Mouse (Mus musculus) thymus, postnatal 25 days (tissue): Measurements from ENCODE around the gene Zfp512b.
A peak's percentile ranks its signal among the peaks of the same experiment; 100 is the strongest.

Experiments
- DNase-seq: peaks from one replicate; pipeline ENCODE4 v3.0.0; 2022

Zfp512b gene

GRCm38 (mm10) chr2:181592231-181593041 lies at the start of gene Zfp512b:
Gene Zfp512b, minus strand, starts transcription at chr2:181592803.
- peak; percentile 77 for DNase-seq

- DNase-seq: no peak
These were observed 43.3 kb upstream of the Zfp512b start for GRCm38 (mm10) chr2:181635865-181636264.

- no peak for DNase-seq
These were observed 40.0 kb upstream of the Zfp512b start for GRCm38 (mm10) chr2:181632624-181633023.

- DNase-seq: no peak
These were observed 35.9 kb upstream of the Zfp512b start for GRCm38 (mm10) chr2:181628471-181628870.

GRCm38 (mm10) chr2:181623401-181623800 lies 30.8 kb upstream of the Zfp512b start:
- DNase-seq: peak; percentile 14

- no peak for DNase-seq
These were observed 26.3 kb upstream of the Zfp512b start for GRCm38 (mm10) chr2:181618761-181619495.

- no peak for DNase-seq
These were observed 9.8 kb upstream of the Zfp512b start for GRCm38 (mm10) chr2:181602367-181602766.

- DNase-seq: no peak
These were observed 9.1 kb upstream of the Zfp512b start for GRCm38 (mm10) chr2:181601751-181602145.

- peak; percentile 97 for DNase-seq
These were observed 8.5 kb upstream of the Zfp512b start for GRCm38 (mm10) chr2:181600828-181601750.

GRCm38 (mm10) chr2:181600226-181600758 lies 7.7 kb upstream of the Zfp512b start:
- DNase-seq: no peak

- peak; percentile 71 for DNase-seq
These were observed 6.1 kb upstream of the Zfp512b start, which contains the start of gene Samd10 for GRCm38 (mm10) chr2:181598454-181599351. Gene Samd10, minus strand, starts transcription at chr2:181599212.

GRCm38 (mm10) chr2:181597378-181598061 lies 4.9 kb upstream of the Zfp512b start:
- DNase-seq: no peak

- DNase-seq: no peak
These were observed 3.8 kb upstream of the Zfp512b start for GRCm38 (mm10) chr2:181596221-181596960.

- peak; percentile 51 for DNase-seq
These were observed 2.5 kb upstream of the Zfp512b start for GRCm38 (mm10) chr2:181594946-181595696.

- DNase-seq: no peak
These were observed 1.3 kb upstream of the Zfp512b start for GRCm38 (mm10) chr2:181593937-181594336.

GRCm38 (mm10) chr2:181593042-181593421 lies 429 bp upstream of the Zfp512b start:
- DNase-seq: no peak

- peak; percentile 54 for DNase-seq
These were observed 996 bp downstream of the Zfp512b start, which contains the start of gene Prpf6 for GRCm38 (mm10) chr2:181591528-181592085. Gene Prpf6, plus strand, starts transcription at chr2:181591868.

- no peak for DNase-seq
These were observed 2.1 kb downstream of the Zfp512b start for GRCm38 (mm10) chr2:181590471-181590870.

- no peak for DNase-seq
These were observed 2.9 kb downstream of the Zfp512b start for GRCm38 (mm10) chr2:181589732-181590105.
